Mouse (Mus musculus) embryonic facial prominence, embryonic 11.5 days (tissue): Measurements from ENCODE around the gene Cdt1. TPM values are rescaled to one million over a fixed set of nuclear protein-coding genes. Genes with fewer than 3 reads are reported as not detected.

Experiments used
- ATAC-seq: fragments of 200-750 bp; cut with Nextera tagmentation; replicated peaks from 2 replicates; pipeline ENCODE4 v1.8.0; 2017; ENCODE audit warnings: low read depth; ENCODE audit not compliant: insufficient number of reproducible peaks, low FRiP score, low TSS enrichment
- DNase-seq: peaks from one replicate; pipeline ENCODE4 v3.0.0-alpha.2; 2015; ENCODE audit warnings: low spot score
- H3K27ac ChIP-seq: fragments of 300-500 bp; sonication (generic); replicated peaks from 2 replicates; pipeline ENCODE4 v1.5.1; 2014; ENCODE audit warnings: mild to moderate bottlenecking, low read depth, low read length, control low read depth
- H3K27me3 ChIP-seq: fragments of 300-500 bp; sonication (generic); 2 replicates; pipeline ENCODE4 v1.6.1; 2014; ENCODE audit warnings: mild to moderate bottlenecking, low read length, moderate library complexity, mixed read lengths; ENCODE audit not compliant: control insufficient read depth, insufficient read depth
- H3K36me3 ChIP-seq: fragments of 300-500 bp; sonication (generic); replicated peaks from 2 replicates; pipeline ENCODE4 v1.6.1; 2014; ENCODE audit warnings: low read depth, mild to moderate bottlenecking, low read length, moderate library complexity, mixed read lengths; ENCODE audit not compliant: control insufficient read depth, insufficient read depth
- H3K4me1 ChIP-seq: fragments of 300-500 bp; sonication (generic); 2 replicates; pipeline ENCODE4 v1.6.1; 2014; ENCODE audit warnings: low read length, mixed read lengths; ENCODE audit not compliant: control insufficient read depth, insufficient read depth
- H3K4me2 ChIP-seq: fragments of 300-500 bp; sonication (generic); 2 replicates; pipeline ENCODE4 v1.6.1; 2014; ENCODE audit warnings: low read depth, mild to moderate bottlenecking, control low read depth, low read length, moderate library complexity
- H3K4me3 ChIP-seq: fragments of 300-500 bp; sonication (generic); 2 replicates; pipeline ENCODE4 v1.5.1; 2014; ENCODE audit warnings: low read depth, low read length, control low read depth
- H3K9ac ChIP-seq: fragments of 300-500 bp; sonication (generic); replicated peaks from 2 replicates; pipeline ENCODE4 v1.6.1; 2014; ENCODE audit warnings: mild to moderate bottlenecking, control low read depth, low read length
- H3K9me3 ChIP-seq: fragments of 300-500 bp; sonication (generic); replicated peaks from 2 replicates; pipeline ENCODE4 v1.6.1; 2016; ENCODE audit warnings: mild to moderate bottlenecking, low read length, inconsistent platforms, mixed read lengths; ENCODE audit not compliant: control insufficient read depth
- WGBS: fragments of 180-500 bp; shearing (Covaris S2); extraction: QIAGEN DNeasy Blood & Tissue Kit; methylation state at CpG from one replicate; pipeline ENCODE4 v1.1.7; 2014; 5-methylcytosine and 5-hydroxymethylcytosine counted together
- polyA plus RNA-seq: library from polyadenylated mRNA; unstranded; fragments of >200 nt; fragmentation: Nextera tagmentation; extraction: Ambion mirVana; gene quantifications from 2 replicates; pipeline ENCODE4 v1.2.1, GENCODE M21; 2014

Gene Cdt1
- polyA plus RNA-seq, 1 experiment from 2014 or later = 32.1 TPM

DNA sequence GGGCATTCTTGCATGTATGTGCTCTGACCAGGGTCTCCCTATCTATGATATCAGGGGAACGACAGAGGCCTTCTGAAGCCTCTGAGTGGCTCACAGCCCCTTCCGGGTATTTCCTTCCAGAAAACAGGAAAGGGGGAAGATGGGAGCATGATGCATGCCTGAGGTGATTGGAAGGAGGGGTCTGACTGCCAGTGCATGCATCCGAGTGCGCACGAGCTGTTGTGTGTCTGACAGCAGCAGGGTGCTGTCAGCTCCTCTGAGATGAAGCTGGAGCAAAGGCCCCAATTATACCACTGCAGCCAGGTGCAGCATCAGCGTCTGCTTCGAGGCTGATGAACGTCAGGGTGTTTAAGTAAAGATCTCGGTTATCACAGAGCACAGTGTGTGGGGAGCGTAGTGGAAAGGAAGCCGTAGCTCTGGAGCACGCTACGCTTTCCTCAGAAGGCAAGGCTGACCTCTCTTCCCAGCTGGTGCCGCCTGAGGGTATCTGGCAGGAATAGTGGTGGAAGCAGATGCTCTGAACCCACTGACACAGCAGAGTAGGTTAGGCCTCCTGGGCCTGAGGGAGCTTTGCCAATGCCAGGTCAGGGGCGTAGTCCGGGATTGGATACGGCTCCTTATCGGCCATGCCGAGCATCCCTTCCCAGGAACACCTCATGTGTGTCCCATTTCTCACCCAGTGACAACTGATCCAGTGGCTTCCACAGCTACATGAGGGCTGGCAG is 26.1 kb downstream of the Cdt1 start:
- H3K4me1 ChIP-seq = no peaks in the 10 kb centered on the region
- H3K27ac ChIP-seq = no peak overlapping the region
- H3K36me3 ChIP-seq = no peaks in the 10 kb centered on the region
- 75% methylated on average over 19 of the region's 19 CpGs for WGBS
- H3K4me3 ChIP-seq = no peak overlapping the region
- H3K9me3 ChIP-seq = no peaks in the 10 kb centered on the region
- DNase-seq (no peak), ATAC-seq (no peak)
- H3K27me3 ChIP-seq = no peaks in the 10 kb centered on the region
- 0 out of 2 replicates have a peak overlapping the region, but pooled peaks have one; percentile 3 for H3K9ac ChIP-seq
- no peak overlapping the region for H3K4me2 ChIP-seq

DNA sequence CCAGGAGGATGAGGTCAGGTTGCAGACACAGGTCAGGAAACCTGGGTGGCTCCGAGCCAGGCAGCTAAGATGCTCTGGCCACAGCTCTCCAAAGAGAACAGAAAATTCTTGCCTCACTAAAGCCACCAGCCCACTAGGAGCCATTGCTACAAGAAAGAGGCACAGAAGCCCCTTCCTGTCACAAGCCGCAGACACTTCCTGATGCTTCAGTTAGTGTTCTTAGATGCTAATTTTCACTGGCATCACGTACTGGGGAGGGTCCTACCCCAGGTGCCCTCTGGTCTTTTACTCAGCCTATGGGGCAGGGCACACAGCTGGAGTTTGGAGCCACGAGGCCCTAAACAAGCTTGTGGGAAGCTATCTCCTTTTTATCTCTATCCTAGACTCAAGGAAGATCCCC is 28.2 kb downstream of the Cdt1 start:
- no peaks in the 10 kb centered on the region for H3K4me1 ChIP-seq
- DNase-seq (no peak), ATAC-seq (no peak)
- no peaks in the 10 kb centered on the region for H3K9me3 ChIP-seq
- H3K4me2 ChIP-seq = no peak overlapping the region
- 40% methylated on average over 4 of the region's 4 CpGs for WGBS
- no peaks in the 10 kb centered on the region for H3K27me3 ChIP-seq
- H3K9ac ChIP-seq = no peak overlapping the region
- H3K4me3 ChIP-seq = no peak overlapping the region
- no peak overlapping the region for H3K27ac ChIP-seq
- no peaks in the 10 kb centered on the region for H3K36me3 ChIP-seq

DNA sequence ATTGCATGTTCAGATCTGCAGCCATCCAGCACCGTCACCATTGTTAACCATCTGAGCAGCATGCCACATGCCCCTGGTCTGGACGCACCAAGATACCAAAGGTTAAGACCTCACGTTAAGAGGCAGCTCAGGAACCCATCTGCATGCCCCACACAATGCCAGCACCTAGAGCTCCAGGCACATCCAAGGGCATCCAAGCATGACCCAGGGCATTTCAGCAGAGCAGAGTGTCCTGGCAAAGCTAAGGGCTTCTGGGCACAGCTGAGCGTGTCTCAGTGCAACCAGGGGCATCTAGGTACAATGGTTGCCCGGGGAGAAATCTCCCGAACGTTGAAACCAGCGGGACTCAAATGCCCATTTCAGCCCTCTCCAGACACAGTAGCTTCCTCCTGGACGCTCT is 32.9 kb downstream of the Cdt1 start:
- Histone ChIP-seq H3K4me2 (no peak overlapping the region), H3K4me1 (no peaks in the 10 kb centered on the region), H3K9ac (no peak overlapping the region), H3K9me3 (no peaks in the 10 kb centered on the region), H3K36me3 (no peaks in the 10 kb centered on the region), H3K4me3 (no peak overlapping the region), H3K27ac (no peak overlapping the region), H3K27me3 (no peaks in the 10 kb centered on the region)
- ATAC-seq (no peak), DNase-seq (no peak)
- WGBS = 90% methylated on average over 9 of the region's 9 CpGs

DNA sequence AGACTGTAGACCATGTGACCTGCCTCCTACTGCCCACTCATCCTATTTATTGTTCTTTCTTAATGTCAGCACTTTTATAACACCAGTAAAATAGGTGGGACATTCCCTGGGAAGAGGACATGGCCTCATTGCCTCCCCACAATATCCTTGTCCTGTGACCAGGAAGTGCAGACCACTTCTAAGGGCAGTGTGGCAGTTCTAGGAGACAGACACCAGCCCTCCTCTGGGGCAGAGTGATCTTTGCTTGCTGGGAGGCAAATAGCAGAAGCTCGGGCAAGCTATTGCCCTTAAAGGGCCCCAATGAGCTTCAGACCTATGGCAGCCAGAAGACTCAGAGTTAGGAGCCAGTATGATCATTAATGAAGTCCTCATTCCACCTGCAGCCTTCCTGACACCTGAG is 36.8 kb downstream of the Cdt1 start:
- no peak overlapping the region for H3K27ac ChIP-seq
- H3K9me3 ChIP-seq = no peaks in the 10 kb centered on the region
- 68% methylated on average over 1 of the region's 1 CpGs for WGBS
- no peak overlapping the region for H3K4me2 ChIP-seq
- DNase-seq = no peak
- ATAC-seq = no peak
- H3K4me3 ChIP-seq = no peak overlapping the region
- H3K9ac ChIP-seq = no peak overlapping the region
- H3K27me3 ChIP-seq = no peaks in the 10 kb centered on the region
- H3K4me1 ChIP-seq = no peaks in the 10 kb centered on the region
- no peaks in the 10 kb centered on the region for H3K36me3 ChIP-seq

DNA sequence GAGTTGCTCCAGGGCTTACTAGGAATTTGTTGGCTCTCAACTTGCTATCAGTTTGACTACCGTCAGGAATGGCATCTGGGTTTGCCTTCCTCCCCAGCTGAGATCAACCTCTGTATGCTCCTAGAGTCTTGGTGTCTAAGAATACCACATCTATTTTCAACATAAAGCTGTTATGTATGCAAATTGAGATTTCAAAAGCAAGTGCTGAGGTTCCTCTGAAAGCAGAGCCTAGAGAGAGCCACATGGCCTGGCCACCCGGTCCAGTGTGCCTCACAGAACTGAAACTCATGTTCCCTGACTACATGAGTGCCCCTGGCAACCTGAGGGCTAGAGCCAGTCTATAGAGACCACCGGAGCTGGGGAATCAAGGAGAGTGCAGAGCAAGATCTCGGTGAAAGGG is 37.6 kb downstream of the Cdt1 start:
- no peak overlapping the region for H3K27ac ChIP-seq
- no peaks in the 10 kb centered on the region for H3K9me3 ChIP-seq
- no peak for ATAC-seq
- H3K36me3 ChIP-seq = no peaks in the 10 kb centered on the region
- H3K9ac ChIP-seq = no peak overlapping the region
- no peak overlapping the region for H3K4me2 ChIP-seq
- H3K4me1 ChIP-seq = no peaks in the 10 kb centered on the region
- H3K4me3 ChIP-seq = no peak overlapping the region
- WGBS = 84% methylated on average over 4 of the region's 4 CpGs
- H3K27me3 ChIP-seq = no peaks in the 10 kb centered on the region
- DNase-seq = no peak

DNA sequence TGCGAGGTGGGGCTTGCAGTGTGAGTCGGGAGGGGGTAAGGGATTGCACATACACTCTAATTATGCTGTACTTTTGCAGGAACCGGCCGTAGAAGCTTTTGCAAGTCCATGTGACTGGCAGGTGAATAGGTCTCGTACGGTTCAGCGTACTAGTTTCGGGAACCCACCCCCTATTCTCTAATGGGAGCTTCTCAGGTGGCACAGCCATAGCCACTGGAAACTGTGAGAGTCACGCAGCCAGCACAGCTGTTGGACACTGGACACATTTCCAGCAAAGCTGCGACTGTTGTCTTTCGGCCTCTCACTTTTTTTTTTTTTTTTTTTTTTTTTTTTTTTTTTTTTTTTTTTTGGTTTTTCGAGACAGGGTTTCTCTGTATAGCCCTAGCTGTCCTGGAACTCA is 39.0 kb downstream of the Cdt1 start:
- no peak overlapping the region for H3K4me3 ChIP-seq
- ATAC-seq = no peak
- WGBS = 80% methylated on average over 11 of the region's 12 CpGs

DNA sequence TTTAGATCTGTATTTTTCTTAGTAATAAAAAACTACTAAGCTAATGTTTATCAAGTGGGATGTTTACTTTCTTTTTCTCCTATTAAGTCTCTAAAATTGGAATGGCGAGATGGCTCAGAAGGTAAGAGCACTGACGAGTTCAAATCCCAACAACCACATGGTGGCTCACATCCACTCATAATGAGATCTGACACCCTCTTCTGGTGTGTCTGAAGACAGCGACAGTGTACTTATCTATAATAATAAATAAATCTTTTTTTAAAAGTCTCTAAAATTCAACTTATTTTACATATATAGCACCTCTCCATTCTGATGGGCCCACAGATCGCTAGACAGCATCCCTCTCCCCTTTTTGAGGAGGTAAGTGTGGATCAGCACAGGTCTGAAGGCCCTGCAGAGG is 42.4 kb downstream of the Cdt1 start:
- H3K4me1 ChIP-seq = 0 out of 2 replicates have a peak, but pooled peaks cover 2% of the 10 kb centered on the region
- DNase-seq (no peak), ATAC-seq (no peak)
- H3K9me3 ChIP-seq = no peaks in the 10 kb centered on the region
- H3K4me2 ChIP-seq = no peak overlapping the region
- no peak overlapping the region for H3K27ac ChIP-seq
- no peaks in the 10 kb centered on the region for H3K27me3 ChIP-seq
- WGBS = 57% methylated on average over 4 of the region's 4 CpGs
- H3K36me3 ChIP-seq = no peaks in the 10 kb centered on the region
- H3K4me3 ChIP-seq = no peak overlapping the region
- no peak overlapping the region for H3K9ac ChIP-seq

More for the DNA sequence above, 39.0 kb downstream of the Cdt1 start:
- DNase-seq = no peak
- Histone ChIP-seq H3K4me1 (0 out of 2 replicates have a peak, but pooled peaks cover 2% of the 10 kb centered on the region), H3K27me3 (no peaks in the 10 kb centered on the region), H3K27ac (no peak overlapping the region), H3K36me3 (no peaks in the 10 kb centered on the region), H3K9ac (no peak overlapping the region), H3K4me2 (no peak overlapping the region), H3K9me3 (no peaks in the 10 kb centered on the region)

DNA sequence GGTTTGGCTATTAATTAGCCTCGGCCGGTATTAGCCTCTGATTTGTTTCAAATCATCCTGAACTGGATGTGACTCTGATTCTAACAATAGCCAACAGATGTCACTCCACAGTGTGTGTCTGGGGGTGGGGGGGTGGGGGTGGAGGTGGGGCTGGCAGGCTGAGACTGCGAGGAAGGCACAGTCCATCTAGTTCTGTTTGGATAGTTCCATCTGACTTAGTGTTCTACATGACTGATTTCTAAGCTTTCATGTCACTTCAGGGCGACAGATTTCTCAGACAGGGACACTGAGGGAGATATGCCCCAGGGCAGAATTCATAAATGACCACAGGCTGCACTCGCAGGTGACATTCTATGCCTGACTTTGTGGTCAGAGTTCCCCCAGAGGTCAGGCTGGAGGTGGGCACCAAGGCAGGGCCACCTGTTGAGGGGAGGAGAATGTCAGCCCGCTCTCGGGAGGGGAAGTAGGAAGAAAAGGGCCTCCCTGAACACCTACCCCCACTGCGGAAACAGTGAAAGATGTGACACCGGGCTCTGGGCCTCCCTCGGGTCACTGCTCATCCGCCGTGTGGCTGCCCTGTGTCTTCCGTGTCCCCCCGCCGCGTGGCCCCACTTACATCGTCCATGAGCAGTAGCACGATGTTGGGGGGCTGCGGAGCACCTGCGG is 42.9 kb downstream of the Cdt1 start:
- H3K4me3 ChIP-seq = peak overlapping the region; percentile 63
- no peaks in the 10 kb centered on the region for H3K27me3 ChIP-seq
- DNase-seq = no peak
- ATAC-seq = no peak; the same call in none of the 2 replicates
- 0 out of 2 replicates have a peak overlapping the region, but pooled peaks have one; percentile 11 for H3K27ac ChIP-seq
- peak overlapping the region; percentile 90 for H3K4me2 ChIP-seq
- H3K9me3 ChIP-seq = no peaks in the 10 kb centered on the region
- H3K36me3 ChIP-seq = no peaks in the 10 kb centered on the region
- H3K4me1 ChIP-seq = 0 out of 2 replicates have a peak, but pooled peaks cover 2% of the 10 kb centered on the region
- peak overlapping the region; percentile 63 for H3K9ac ChIP-seq
- 4% methylated on average over 20 of the region's 20 CpGs for WGBS
